Mouse (Mus musculus): ENCODE results near the gene Dapk1.

DNA sequence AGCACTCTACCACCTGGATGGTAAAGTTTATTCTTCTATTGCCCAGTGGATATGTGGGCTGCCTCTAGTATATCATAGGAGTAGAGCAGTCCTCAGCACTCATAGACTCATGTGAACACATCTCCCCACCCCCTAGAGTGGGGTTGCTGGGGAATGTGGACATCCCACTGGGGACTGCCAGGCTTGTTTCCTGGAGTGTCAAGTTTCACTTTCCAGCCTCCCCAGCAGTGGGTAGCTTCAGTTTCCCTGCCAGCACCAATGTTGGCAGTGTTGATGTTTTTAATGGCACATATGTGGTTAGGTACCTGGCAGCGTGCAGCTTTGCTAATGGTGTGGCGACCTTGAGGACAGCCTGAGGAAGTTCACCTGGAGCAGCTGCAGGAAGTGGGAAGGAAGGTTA lies 96.3 kb downstream of the Dapk1 start:
- TF ChIP-seq POLR2A (IDR thresholded peaks at IDR 0.05; ENCODE audit: borderline replicate concordance, control insufficient read depth, low read depth, low read length) (no peak), CTCF (IDR thresholded peaks at IDR 0.05; ENCODE audit: control insufficient read depth, insufficient read depth, low read length) (no peak)
